Mouse (Mus musculus) myocyte (in vitro differentiated cells): ENCODE results near the gene Bmp2k.

ENCODE experiments used
- POLR2A ChIP-seq: IDR thresholded peaks from one replicate; pipeline ENCODE4 v1.6.1; 2011; ENCODE audit warnings: low read depth, mild to moderate bottlenecking, control low read depth, moderate library complexity; ENCODE audit not compliant: insufficient read length
- TCF12 ChIP-seq: IDR thresholded peaks from one replicate; pipeline ENCODE4 v1.6.1; 2011; ENCODE audit warnings: mild to moderate bottlenecking, control low read depth; ENCODE audit not compliant: poor library complexity, insufficient read depth, severe bottlenecking

- TF ChIP-seq POLR2A (no peak), TCF12 (no peak)
Observed at GRCm38 (mm10) chr5:96949839-96950666, 47.4 kb upstream of the Bmp2k start.
